Mouse (Mus musculus): ENCODE measurements around the gene Prdm13.
A peak's percentile ranks its signal among the peaks of the same experiment; 100 is the strongest.

Gene Prdm13

GRCm38 (mm10) chr4:21685595-21686091, at the start of gene Prdm13:
Prdm13 (minus strand) TSS chr4:21685963.
- no peak for DNase-seq (ENCODE audit: low spot score in 2 of 2)

- peak; percentile 80 to 88 for DNase-seq (ENCODE audit: low spot score in 2 of 2)
These were observed 41.9 kb upstream of the Prdm13 start, which contains the start of gene Ccnc for GRCm38 (mm10) chr4:21727615-21728165. Ccnc (plus strand) TSS chr4:21727701.

GRCm38 (mm10) chr4:21726912-21727614, 41.3 kb upstream of the Prdm13 start:
- DNase-seq (ENCODE audit: low spot score in 2 of 2), result peak; percentile 4 to 39

- no peak for DNase-seq (ENCODE audit: low spot score in 2 of 2)
These were observed 37.1 kb upstream of the Prdm13 start for GRCm38 (mm10) chr4:21722752-21723334.

- DNase-seq (ENCODE audit: low spot score in 2 of 2), result peak; percentile 35 to 66
These were observed 26.4 kb upstream of the Prdm13 start for GRCm38 (mm10) chr4:21712147-21712546.

GRCm38 (mm10) chr4:21705046-21705445, 19.3 kb upstream of the Prdm13 start:
- no peak for DNase-seq (ENCODE audit: low spot score in 2 of 2)

- peak in 1 of 2 experiments; percentile 51 for DNase-seq (ENCODE audit: low spot score in 2 of 2)
These were observed 10.0 kb upstream of the Prdm13 start for GRCm38 (mm10) chr4:21695638-21696254.

GRCm38 (mm10) chr4:21690221-21690620, 4.5 kb upstream of the Prdm13 start:
- DNase-seq (ENCODE audit: low spot score in 2 of 2), result no peak

- DNase-seq (ENCODE audit: low spot score in 2 of 2), result no peak
These were observed 3.8 kb upstream of the Prdm13 start for GRCm38 (mm10) chr4:21689492-21689941.

GRCm38 (mm10) chr4:21688703-21689200, 3.0 kb upstream of the Prdm13 start:
- no peak for DNase-seq (ENCODE audit: low spot score in 2 of 2)

GRCm38 (mm10) chr4:21687783-21688702, 2.3 kb upstream of the Prdm13 start:
- DNase-seq (ENCODE audit: low spot score in 2 of 2), result no peak

GRCm38 (mm10) chr4:21686934-21687333, 1.2 kb upstream of the Prdm13 start:
- no peak for DNase-seq (ENCODE audit: low spot score in 2 of 2)

GRCm38 (mm10) chr4:21686416-21686815, 653 bp upstream of the Prdm13 start:
- DNase-seq (ENCODE audit: low spot score in 2 of 2), result no peak

GRCm38 (mm10) chr4:21684341-21684970, 1.3 kb downstream of the Prdm13 start:
- DNase-seq (ENCODE audit: low spot score in 2 of 2), result no peak

- no peak for DNase-seq (ENCODE audit: low spot score in 2 of 2)
These were observed 3.2 kb downstream of the Prdm13 start for GRCm38 (mm10) chr4:21682421-21683150.

GRCm38 (mm10) chr4:21680971-21681370, 4.8 kb downstream of the Prdm13 start:
- no peak for DNase-seq (ENCODE audit: low spot score in 2 of 2)

GRCm38 (mm10) chr4:21679624-21680480, 5.9 kb downstream of the Prdm13 start:
- DNase-seq (ENCODE audit: low spot score in 2 of 2), result no peak

- DNase-seq (ENCODE audit: low spot score in 2 of 2), result peak in 1 of 2 experiments; percentile 15
These were observed 6.7 kb downstream of the Prdm13 start for GRCm38 (mm10) chr4:21678975-21679623.
